Mouse (Mus musculus): Measurements from ENCODE around the gene Capn5. TPM values are rescaled to one million over a fixed set of nuclear protein-coding genes. Genes with fewer than 3 reads are reported as not detected.

Capn5 gene
- polyA plus RNA-seq, 1 experiment from 2014 or later: 2.5 TPM

DNA sequence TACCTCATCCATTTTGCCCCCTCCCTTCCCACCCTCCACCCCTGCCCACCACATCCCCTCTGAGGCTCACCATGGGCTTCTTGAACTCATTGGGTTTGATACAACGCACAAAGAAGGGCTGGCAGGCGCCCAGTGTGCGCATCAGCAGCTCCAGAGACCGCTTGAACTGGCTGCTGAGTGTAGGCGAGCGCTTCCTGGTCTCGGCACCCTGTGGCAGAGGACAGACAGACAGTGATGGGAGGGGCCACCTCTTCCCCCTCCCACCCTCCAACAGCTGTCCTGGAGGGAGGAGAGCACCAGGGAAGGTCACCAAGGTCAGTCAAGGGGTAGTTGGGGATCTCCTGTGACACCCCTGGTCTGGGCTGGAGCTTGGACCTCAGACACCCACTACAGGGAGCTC lies 92.8 kb downstream of the Capn5 start:
- DNase-seq (ENCODE audit: low spot score) (no peak), ATAC-seq (ENCODE audit: insufficient number of reproducible peaks, low FRiP score, low TSS enrichment, low read depth) (no peak)
- peaks cover 7% of the 10 kb centered on the region; the same call in 1 of the 2 replicates for H3K4me1 ChIP-seq (ENCODE audit: control insufficient read depth, insufficient read depth, low read length)
- H3K4me2 ChIP-seq (ENCODE audit: low read depth, severe bottlenecking): no peak overlapping the region
- no peaks in the 10 kb centered on the region for H3K9me3 ChIP-seq (ENCODE audit: control insufficient read depth, low read length)
- H3K9ac ChIP-seq (ENCODE audit: low read length): no peak overlapping the region
- H3K27ac ChIP-seq (replicated peaks; ENCODE audit: low read depth, low read length): no peak overlapping the region
- H3K36me3 ChIP-seq (ENCODE audit: control insufficient read depth, insufficient read depth, low read length): no peaks in the 10 kb centered on the region
- no peak overlapping the region for H3K4me3 ChIP-seq (ENCODE audit: low read depth, low read length)
- WGBS: 83% methylated on average over 7 of the region's 7 CpGs
- no peaks in the 10 kb centered on the region for H3K27me3 ChIP-seq (ENCODE audit: control insufficient read depth, insufficient read depth, low read length)

DNA sequence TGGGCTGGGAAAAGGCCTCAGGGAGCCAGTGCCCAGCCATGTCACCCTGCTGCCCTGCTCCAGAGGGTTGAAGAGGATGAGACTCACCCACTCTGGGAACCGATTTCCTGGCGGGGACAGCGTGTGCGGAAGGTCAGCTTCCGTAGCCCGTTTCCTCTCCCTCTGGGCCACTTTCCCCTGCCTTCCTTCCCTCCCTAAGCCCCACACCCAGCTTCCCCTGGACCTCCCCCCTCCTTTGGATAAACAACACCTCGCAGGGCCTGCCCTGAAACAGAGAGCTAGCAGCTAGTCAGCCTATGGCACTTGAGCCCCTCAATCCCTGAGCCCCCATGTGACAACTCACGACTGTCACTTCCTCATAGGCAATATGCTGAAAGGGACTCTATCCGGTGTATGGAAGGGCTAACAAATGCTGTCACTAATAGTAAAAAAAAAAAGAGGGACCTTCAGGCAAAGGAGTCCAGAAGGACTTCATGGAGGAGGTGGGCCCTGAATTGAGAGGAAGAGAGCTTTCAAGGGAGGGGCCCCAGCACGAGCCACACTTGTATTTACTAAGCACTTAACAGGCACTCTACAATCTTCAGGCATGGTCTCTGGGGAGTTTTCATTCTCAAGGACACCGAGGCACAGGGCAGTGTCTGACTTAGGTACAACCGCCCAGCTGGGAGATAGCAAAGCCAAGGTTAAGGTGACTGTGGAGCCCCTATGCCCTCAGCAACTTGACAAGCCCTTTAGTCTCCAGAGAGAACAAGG lies 93.4 kb downstream of the Capn5 start:
- Histone ChIP-seq H3K9ac (ENCODE audit: low read length) (no peak overlapping the region), H3K27ac (replicated peaks; ENCODE audit: low read depth, low read length) (no peak overlapping the region)
- 51% methylated on average over 12 of the region's 12 CpGs for WGBS

DNA sequence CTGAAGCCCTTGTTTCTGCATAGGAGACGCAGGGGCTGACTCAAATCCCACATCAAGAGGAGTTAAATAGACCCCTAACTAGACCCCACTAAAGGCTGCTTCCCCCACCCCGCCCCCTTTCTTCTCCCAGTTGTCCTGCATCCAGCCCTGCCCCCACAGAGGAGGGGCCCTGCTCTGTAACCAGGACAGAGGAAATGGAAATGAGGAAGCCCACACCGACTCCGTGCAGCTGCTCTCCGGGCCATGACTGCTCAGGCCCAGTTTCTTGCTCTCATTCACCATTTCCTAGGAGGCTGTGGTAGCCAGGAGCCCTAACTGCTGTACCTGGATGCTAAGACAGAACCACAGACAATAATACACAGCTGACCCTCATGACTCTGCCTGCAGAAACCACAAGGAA lies 95.7 kb downstream of the Capn5 start:
- ATAC-seq (ENCODE audit: insufficient number of reproducible peaks, low FRiP score, low TSS enrichment, low read depth) (no peak), DNase-seq (ENCODE audit: low spot score) (no peak)
- no peak overlapping the region for H3K27ac ChIP-seq (replicated peaks; ENCODE audit: low read depth, low read length)
- H3K4me2 ChIP-seq (ENCODE audit: low read depth, severe bottlenecking): no peak overlapping the region
- H3K9me3 ChIP-seq (ENCODE audit: control insufficient read depth, low read length): no peaks in the 10 kb centered on the region
- H3K4me1 ChIP-seq (ENCODE audit: control insufficient read depth, insufficient read depth, low read length): peaks cover 7% of the 10 kb centered on the region; the same call in 1 of the 2 replicates
- H3K36me3 ChIP-seq (ENCODE audit: control insufficient read depth, insufficient read depth, low read length): no peaks in the 10 kb centered on the region; the same call in 1 of the 2 replicates
- H3K9ac ChIP-seq (ENCODE audit: low read length): peak overlapping the region; percentile 5; the same call in 1 of the 2 replicates
- WGBS: 20% methylated on average over 5 of the region's 5 CpGs
- no peaks in the 10 kb centered on the region for H3K27me3 ChIP-seq (ENCODE audit: control insufficient read depth, insufficient read depth, low read length)
- H3K4me3 ChIP-seq (ENCODE audit: low read depth, low read length): no peak overlapping the region

More for the DNA sequence above, 93.4 kb downstream of the Capn5 start:
- Histone ChIP-seq H3K4me2 (ENCODE audit: low read depth, severe bottlenecking) (no peak overlapping the region), H3K4me1 (ENCODE audit: control insufficient read depth, insufficient read depth, low read length) (peaks cover 7% of the 10 kb centered on the region; the same call in 1 of the 2 replicates), H3K36me3 (ENCODE audit: control insufficient read depth, insufficient read depth, low read length) (no peaks in the 10 kb centered on the region; the same call in 1 of the 2 replicates), H3K9me3 (ENCODE audit: control insufficient read depth, low read length) (no peaks in the 10 kb centered on the region), H3K27me3 (ENCODE audit: control insufficient read depth, insufficient read depth, low read length) (no peaks in the 10 kb centered on the region), H3K4me3 (ENCODE audit: low read depth, low read length) (no peak overlapping the region)
- no peak for ATAC-seq (ENCODE audit: insufficient number of reproducible peaks, low FRiP score, low TSS enrichment, low read depth)
- no peak for DNase-seq (ENCODE audit: low spot score)

DNA sequence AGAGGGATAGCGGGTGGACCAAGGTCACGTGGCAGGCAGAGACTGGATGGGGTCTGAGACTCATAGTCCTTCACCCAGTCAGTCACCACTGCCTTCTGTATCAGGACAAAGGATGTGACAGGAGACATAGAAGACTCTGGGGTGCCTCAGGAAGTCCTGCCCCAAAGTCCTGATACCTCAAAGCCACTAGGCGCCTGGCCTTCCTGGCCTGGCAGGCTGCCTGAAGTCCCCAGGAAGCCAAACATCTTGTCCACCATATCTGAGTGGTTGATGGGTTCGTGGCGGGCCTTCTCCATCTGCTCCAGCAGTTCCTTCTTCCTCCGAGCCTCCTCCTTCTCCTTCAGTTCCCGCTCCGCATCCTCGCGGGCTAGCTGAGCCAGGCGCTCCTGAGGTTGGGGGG lies 100.6 kb downstream of the Capn5 start:
- Histone ChIP-seq H3K27me3 (ENCODE audit: control insufficient read depth, insufficient read depth, low read length) (no peaks in the 10 kb centered on the region), H3K27ac (replicated peaks; ENCODE audit: low read depth, low read length) (no peak overlapping the region), H3K9me3 (ENCODE audit: control insufficient read depth, low read length) (no peaks in the 10 kb centered on the region), H3K4me1 (ENCODE audit: control insufficient read depth, insufficient read depth, low read length) (peaks cover 3% of the 10 kb centered on the region; the same call in 1 of the 2 replicates), H3K4me2 (ENCODE audit: low read depth, severe bottlenecking) (no peak overlapping the region), H3K9ac (ENCODE audit: low read length) (no peak overlapping the region), H3K4me3 (ENCODE audit: low read depth, low read length) (no peak overlapping the region), H3K36me3 (ENCODE audit: control insufficient read depth, insufficient read depth, low read length) (no peaks in the 10 kb centered on the region; the same call in 1 of the 2 replicates)
- DNase-seq (ENCODE audit: low spot score) (no peak), ATAC-seq (ENCODE audit: insufficient number of reproducible peaks, low FRiP score, low TSS enrichment, low read depth) (no peak)
- WGBS: 88% methylated on average over 11 of the region's 11 CpGs

DNA sequence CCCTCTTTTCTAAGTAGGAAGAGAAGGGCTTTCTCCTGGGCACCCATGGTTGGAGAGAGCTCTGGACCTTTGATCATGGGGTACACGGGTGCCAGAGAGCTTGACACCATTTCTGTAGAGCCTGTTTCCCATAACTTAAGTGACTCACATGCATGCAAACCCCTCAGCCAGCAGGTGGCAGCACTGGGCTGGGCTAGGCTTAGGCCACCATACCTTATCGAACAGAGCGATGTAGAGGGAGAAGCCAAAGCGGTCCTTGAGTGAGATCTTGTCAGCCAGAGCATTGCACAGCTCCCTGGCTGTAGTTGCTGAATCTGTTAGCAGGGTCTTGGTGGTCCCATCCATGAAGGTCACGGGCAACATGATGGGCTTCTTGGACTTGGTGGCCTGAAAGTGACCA lies 106.5 kb downstream of the Capn5 start:
- ATAC-seq (ENCODE audit: insufficient number of reproducible peaks, low FRiP score, low TSS enrichment, low read depth): no peak; the same call in 1 of the 2 replicates

More for the DNA sequence above, 106.5 kb downstream of the Capn5 start:
- no peaks in the 10 kb centered on the region for H3K27me3 ChIP-seq (ENCODE audit: control insufficient read depth, insufficient read depth, low read length)
- no peak overlapping the region for H3K4me2 ChIP-seq (ENCODE audit: low read depth, severe bottlenecking)
- DNase-seq (ENCODE audit: low spot score): peak; percentile 92
- H3K36me3 ChIP-seq (ENCODE audit: control insufficient read depth, insufficient read depth, low read length): no peaks in the 10 kb centered on the region
- H3K9ac ChIP-seq (ENCODE audit: low read length): no peak overlapping the region
- no peak overlapping the region for H3K27ac ChIP-seq (replicated peaks; ENCODE audit: low read depth, low read length)
- no peak overlapping the region for H3K4me3 ChIP-seq (ENCODE audit: low read depth, low read length)
- H3K9me3 ChIP-seq (ENCODE audit: control insufficient read depth, low read length): no peaks in the 10 kb centered on the region
- no peaks in the 10 kb centered on the region for H3K4me1 ChIP-seq (ENCODE audit: control insufficient read depth, insufficient read depth, low read length)
- WGBS: 35% methylated on average over 5 of the region's 5 CpGs

Other genes starting within 250 kb of the Capn5 start
- gene Myo7a, start 58.8 kb downstream of the Capn5 start, polyA plus RNA-seq (2014; fragmentation: Nextera tagmentation; extraction: Ambion mirVana): 14.0 and 15.7 TPM in 2 replicates
- 0.14 and 0.20 TPM in 2 replicates for gene Omp, start 32.8 kb downstream of the Capn5 start, polyA plus RNA-seq (2014; fragmentation: Nextera tagmentation; extraction: Ambion mirVana)
- gene B3gnt6, start 21.2 kb upstream of the Capn5 start, polyA plus RNA-seq (2014; fragmentation: Nextera tagmentation; extraction: Ambion mirVana): not detected in 2 replicates
- gene Acer3, start 142.9 kb upstream of the Capn5 start, polyA plus RNA-seq (2014; fragmentation: Nextera tagmentation; extraction: Ambion mirVana): 24.6 and 26.4 TPM in 2 replicates
- gene Tsku, start 183.1 kb upstream of the Capn5 start, polyA plus RNA-seq (2014; fragmentation: Nextera tagmentation; extraction: Ambion mirVana): 15.2 and 16.0 TPM in 2 replicates

All from limb, embryonic 11.5 days (tissue).